Mouse (Mus musculus): ENCODE measurements at regions not wholly inside any gene's neighbourhood (a gene's known extent, or its start where the extent isn't known, plus 50 kb on each side); places are given as distances from the start of the nearest gene placed in this dataset.

GRCm38 (mm10) chr4:73111311-73111710 lies 258.9 kb upstream of the Aldoart1 start:
- peak in 1 of 2 experiments; percentile 1 for DNase-seq (ENCODE audit: low spot score in 2 of 2)

Measured in urinary bladder, postnatal 36 days (tissue).